Mouse (Mus musculus) retina, embryonic 14.5 days (tissue): ENCODE measurements around the gene Calhm5.

ENCODE experiments used
- DNase-seq: peaks from one replicate; pipeline ENCODE4 v3.0.0-alpha.2; 2015; ENCODE audit warnings: low spot score

Gene Calhm5

DNA sequence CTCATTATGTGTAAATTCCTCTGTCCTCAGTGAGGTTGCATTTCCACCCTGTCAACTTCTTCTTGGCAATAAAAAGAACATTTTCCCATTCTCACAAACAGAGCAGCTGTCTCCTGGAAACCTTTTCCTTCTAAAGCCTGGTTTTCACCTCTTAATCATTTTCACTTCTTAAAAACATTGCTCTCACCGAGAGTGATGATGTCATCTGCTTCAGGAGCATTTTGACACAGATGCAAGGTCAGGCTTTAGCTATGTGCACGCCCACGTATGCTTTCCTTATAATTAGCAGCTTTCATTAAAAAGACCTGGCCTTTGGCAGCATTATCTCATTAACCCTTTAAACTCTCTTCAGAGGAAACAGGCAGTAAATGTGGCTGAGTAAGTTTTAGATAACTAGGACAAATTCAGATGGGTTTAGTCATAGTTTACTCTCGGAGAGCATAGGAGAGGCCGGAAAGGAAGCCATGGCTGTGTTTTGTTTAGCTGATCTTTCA, 25.3 kb downstream of the Calhm5 start:
- peak; percentile 12 for DNase-seq

DNA sequence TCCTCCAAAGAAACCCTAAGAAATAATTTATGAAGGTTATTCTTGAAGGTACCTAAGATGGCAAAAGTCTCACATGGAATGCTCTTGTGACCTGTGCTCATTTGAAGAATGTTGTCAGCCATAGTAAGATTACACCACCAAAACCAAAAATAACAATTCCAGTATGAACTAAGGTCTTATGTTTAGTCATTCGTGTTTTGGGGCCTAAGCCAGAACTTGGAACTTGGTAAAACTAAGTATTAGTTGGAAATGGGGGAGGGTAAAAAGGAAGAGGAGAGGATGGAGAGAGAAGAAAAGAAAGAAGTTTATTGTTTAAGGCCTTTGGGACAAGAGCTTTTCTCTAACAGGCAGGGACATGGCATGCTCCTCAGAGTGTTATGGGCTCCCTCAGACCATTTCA, 26.7 kb downstream of the Calhm5 start:
- DNase-seq = no peak

DNA sequence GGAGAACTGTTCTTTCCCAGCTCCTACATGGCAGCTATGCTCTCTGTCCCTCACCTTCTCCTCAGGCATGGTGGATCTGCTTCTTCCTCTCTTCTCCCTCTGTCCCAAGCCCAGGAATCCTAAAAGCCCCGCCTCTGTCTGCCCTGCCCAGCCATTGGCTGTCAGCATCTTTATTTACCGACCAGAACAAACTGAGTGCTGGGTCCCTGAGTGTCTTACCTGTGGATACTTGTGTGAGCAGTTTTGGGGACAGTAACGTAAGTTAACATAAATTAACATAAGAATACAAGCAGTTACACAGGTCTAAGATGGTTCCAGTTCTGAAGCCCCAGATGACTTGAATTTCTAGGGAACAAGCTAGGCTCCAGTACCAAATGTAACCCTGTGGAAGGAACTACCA, 29.7 kb downstream of the Calhm5 start:
- DNase-seq = no peak

GRCm38 (mm10) chr10:34053987-34054386, 42.3 kb downstream of the Calhm5 start:
- no peak for DNase-seq

GRCm38 (mm10) chr10:34044210-34044609, 52.1 kb downstream of the Calhm5 start, which contains the start of gene Calhm4:
TSS of gene Calhm4 (minus strand) at chr10:34044310.
- DNase-seq = no peak
